Comparison of ENCODE assay signal across 17 mouse cellular contexts in genomic region chr2:70934772-70935171, GRCm38 (mm10).
"Had no signal": no experiment of that assay in that cellular context is flagged by ENCODE, and none has a peak within 500 bp of the region (broad histone marks: within the 10 kb centered on the region; RNA-seq: fewer than 3 reads in every experiment).

No protein-coding gene starts in this region.

- H3K9me3 ChIP-seq: kidney, embryonic 15.5 days; limb, embryonic 12.5 days; liver, embryonic 13.5 days; lung, embryonic 15.5 days; megakaryocyte, embryonic 14.5 days; midbrain, embryonic 15.5 days; neural tube, embryonic 12.5 days had no signal

- ATAC-seq: liver, postnatal 0 days; midbrain, embryonic 15.5 days had no signal

- H3K27ac ChIP-seq: kidney, embryonic 15.5 days; limb, embryonic 12.5 days; liver, embryonic 13.5 days; lung, embryonic 15.5 days; macrophage; midbrain, embryonic 15.5 days; neural tube, embryonic 12.5 days had no signal

- H3K4me1 ChIP-seq: kidney, embryonic 15.5 days; limb, embryonic 12.5 days; lung, embryonic 15.5 days; midbrain, embryonic 15.5 days; neural tube, embryonic 12.5 days had no signal

- H3K4me3 ChIP-seq: kidney, embryonic 15.5 days; limb, embryonic 12.5 days; liver, embryonic 13.5 days; lung, embryonic 15.5 days; megakaryocyte, embryonic 14.5 days; midbrain, embryonic 15.5 days; neural tube, embryonic 12.5 days had no signal

- DNase-seq: kidney, postnatal 25 days; liver; liver, embryonic 13.5 days; liver, postnatal 0 days; lung, postnatal 14 days; retina, postnatal 1 day; right cerebral cortex, postnatal 4 days; spleen, adult 18-20 months; thymus, postnatal 36 days had no signal

- H3K4me2 ChIP-seq: kidney, embryonic 15.5 days; limb, embryonic 12.5 days; liver, embryonic 13.5 days; lung, embryonic 15.5 days; midbrain, embryonic 11.5 days; midbrain, embryonic 15.5 days; neural tube, embryonic 12.5 days had no signal

- H3K36me3 ChIP-seq: kidney, embryonic 15.5 days; limb, embryonic 12.5 days; liver, embryonic 13.5 days; lung, embryonic 15.5 days; midbrain, embryonic 15.5 days; neural tube, embryonic 12.5 days had no signal

- H3K27me3 ChIP-seq: kidney, embryonic 15.5 days; limb, embryonic 12.5 days; lung, embryonic 15.5 days; midbrain, embryonic 15.5 days; neural tube, embryonic 12.5 days had no signal

- H3K9ac ChIP-seq: kidney, embryonic 15.5 days; limb, embryonic 12.5 days; liver, embryonic 13.5 days; liver, postnatal 0 days; lung, embryonic 15.5 days; midbrain, embryonic 15.5 days; neural tube, embryonic 12.5 days had no signal
